Mouse (Mus musculus) forebrain, embryonic 16.5 days (tissue): ENCODE results near the gene Gm9972. TPM values are rescaled to one million over a fixed set of nuclear protein-coding genes. Genes with fewer than 3 reads are reported as not detected.
A peak's percentile ranks its signal among the peaks of the same experiment; 100 is the strongest.

Source experiments
- ATAC-seq: fragments of 200-750 bp; cut with Nextera tagmentation; 2 replicates; pipeline ENCODE4 v1.8.0; 2017; ENCODE audit warnings: mild to moderate bottlenecking, moderate library complexity
- H3K27ac ChIP-seq: fragments of 300-500 bp; sonication (generic); 2 replicates; pipeline ENCODE4 v1.5.1; 2014; ENCODE audit warnings: low read length, control low read depth
- H3K27me3 ChIP-seq: fragments of 300-500 bp; sonication (generic); replicated peaks from 2 replicates; pipeline ENCODE4 v1.6.1; 2014; ENCODE audit warnings: low read length; ENCODE audit not compliant: control insufficient read depth, insufficient read depth
- H3K36me3 ChIP-seq: fragments of 300-500 bp; sonication (generic); 2 replicates; pipeline ENCODE4 v1.6.1; 2014; ENCODE audit not compliant: control insufficient read depth, insufficient read depth
- H3K4me1 ChIP-seq: fragments of 300-500 bp; sonication (generic); replicated peaks from 2 replicates; pipeline ENCODE4 v1.6.1; 2014; ENCODE audit warnings: low read length; ENCODE audit not compliant: control insufficient read depth, insufficient read depth
- H3K4me2 ChIP-seq: fragments of 300-500 bp; sonication (generic); 2 replicates; pipeline ENCODE4 v1.6.1; 2014; ENCODE audit warnings: mild to moderate bottlenecking, low read length, control low read depth
- H3K4me3 ChIP-seq: fragments of 300-500 bp; sonication (generic); replicated peaks from 2 replicates; pipeline ENCODE4 v1.5.1; 2014; ENCODE audit warnings: mild to moderate bottlenecking, low read length, control low read depth
- H3K9ac ChIP-seq: fragments of 300-500 bp; sonication (generic); replicated peaks from 2 replicates; pipeline ENCODE4 v1.6.1; 2014; ENCODE audit warnings: low read depth, low read length, control low read depth
- H3K9me3 ChIP-seq: fragments of 300-500 bp; sonication (generic); 2 replicates; pipeline ENCODE4 v1.6.1; 2016; ENCODE audit warnings: low read length; ENCODE audit not compliant: control insufficient read depth
- WGBS: fragments of 180-500 bp; shearing (Covaris S2); extraction: QIAGEN DNeasy Blood & Tissue Kit; methylation state at CpG from one replicate; pipeline ENCODE4 v1.1.7; 2014; 5-methylcytosine and 5-hydroxymethylcytosine counted together
- polyA plus RNA-seq: library from polyadenylated mRNA; unstranded; fragments of >200 nt; fragmentation: Nextera tagmentation; extraction: Ambion mirVana; gene quantifications from 2 replicates; pipeline ENCODE4 v1.2.1, GENCODE M21; 2015

Gm9972 gene
- polyA plus RNA-seq: not detected in 2 replicates

DNA sequence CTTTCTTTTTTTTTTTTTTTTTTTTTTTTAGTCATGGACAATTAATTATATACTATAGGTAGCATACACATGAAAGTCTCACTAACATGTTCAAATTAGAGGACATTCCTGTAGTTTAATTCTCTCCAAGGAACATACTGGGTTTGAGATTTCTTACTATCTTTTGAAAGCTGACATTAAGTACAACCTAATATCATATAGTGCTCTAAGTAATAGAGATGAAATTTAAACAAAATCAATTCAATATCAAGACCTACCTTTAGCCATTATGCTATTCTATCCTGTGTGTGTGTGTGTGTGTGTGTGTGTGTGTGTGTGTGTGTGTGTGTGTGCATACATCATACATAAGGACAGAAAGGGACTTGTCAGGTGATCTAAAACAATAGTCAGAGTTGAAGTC lies at the start of gene Gm9972:
TSS of gene Gm9972 (plus strand) at position 301 of the 400 bp plus-strand sequence.
- H3K4me3 ChIP-seq: no peak within 1 kb of the TSS
- H3K9ac ChIP-seq: no peak within 1 kb of the TSS
- no peak within 1 kb of the TSS for H3K4me2 ChIP-seq
- H3K36me3 ChIP-seq: no peaks in the 10 kb centered on the region
- no peak within 1 kb of the TSS for H3K27ac ChIP-seq
- H3K9me3 ChIP-seq: no peaks in the 10 kb centered on the region
- H3K4me1 ChIP-seq: no peaks in the 10 kb centered on the region
- no peaks in the 10 kb centered on the region for H3K27me3 ChIP-seq
- ATAC-seq: no peak

- no peak overlapping the region for H3K4me2 ChIP-seq
- peak; percentile 63 for ATAC-seq
- H3K27ac ChIP-seq: no peak overlapping the region
- 56% methylated on average over 3 of the region's 3 CpGs for WGBS
- H3K9me3 ChIP-seq: no peaks in the 10 kb centered on the region
- no peaks in the 10 kb centered on the region for H3K36me3 ChIP-seq
- no peaks in the 10 kb centered on the region for H3K27me3 ChIP-seq
- H3K4me1 ChIP-seq: no peaks in the 10 kb centered on the region
- H3K9ac ChIP-seq: no peak overlapping the region
- H3K4me3 ChIP-seq: no peak overlapping the region
Measured at GRCm38 (mm10) chr11:42999188-42999587, 36.4 kb upstream of the Gm9972 start.

GRCm38 (mm10) chr11:43011941-43012340 lies 23.6 kb upstream of the Gm9972 start:
- Histone ChIP-seq H3K9ac (no peak overlapping the region), H3K9me3 (no peaks in the 10 kb centered on the region), H3K4me1 (peaks cover 3% of the 10 kb centered on the region; the same call in 1 of the 2 replicates), H3K27ac (no peak overlapping the region), H3K4me3 (no peak overlapping the region), H3K36me3 (no peaks in the 10 kb centered on the region), H3K4me2 (no peak overlapping the region), H3K27me3 (no peaks in the 10 kb centered on the region)
- no peak for ATAC-seq
- WGBS: 77% methylated on average over 2 of the region's 2 CpGs

DNA sequence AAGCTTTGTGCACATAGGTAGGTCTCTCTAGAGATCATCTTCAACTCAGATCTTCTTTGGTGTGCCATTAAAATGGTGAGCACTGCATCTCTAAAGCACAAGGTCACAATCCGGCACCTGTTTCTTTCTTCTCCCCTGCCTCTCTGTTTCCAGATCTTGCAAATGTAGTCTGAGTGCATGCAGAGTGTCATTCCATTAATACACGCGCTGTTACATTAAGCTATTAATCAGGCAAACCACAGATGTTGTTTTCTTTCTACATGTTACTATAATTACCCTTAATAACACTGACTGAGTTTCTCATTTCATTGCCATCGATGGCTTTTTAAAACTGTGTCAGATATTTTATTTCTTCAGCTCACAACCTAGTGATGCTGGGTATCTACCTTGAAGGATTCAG lies 22.6 kb upstream of the Gm9972 start:
- H3K4me2 ChIP-seq: no peak overlapping the region
- no peaks in the 10 kb centered on the region for H3K36me3 ChIP-seq
- H3K9ac ChIP-seq: no peak overlapping the region
- H3K4me3 ChIP-seq: no peak overlapping the region
- H3K27ac ChIP-seq: peak overlapping the region; percentile 58
- no peaks in the 10 kb centered on the region for H3K9me3 ChIP-seq
- peak; percentile 77 for ATAC-seq
- H3K27me3 ChIP-seq: no peaks in the 10 kb centered on the region
- peaks cover 3% of the 10 kb centered on the region; the same call in 1 of the 2 replicates for H3K4me1 ChIP-seq
- WGBS: 45% methylated on average over 4 of the region's 4 CpGs

DNA sequence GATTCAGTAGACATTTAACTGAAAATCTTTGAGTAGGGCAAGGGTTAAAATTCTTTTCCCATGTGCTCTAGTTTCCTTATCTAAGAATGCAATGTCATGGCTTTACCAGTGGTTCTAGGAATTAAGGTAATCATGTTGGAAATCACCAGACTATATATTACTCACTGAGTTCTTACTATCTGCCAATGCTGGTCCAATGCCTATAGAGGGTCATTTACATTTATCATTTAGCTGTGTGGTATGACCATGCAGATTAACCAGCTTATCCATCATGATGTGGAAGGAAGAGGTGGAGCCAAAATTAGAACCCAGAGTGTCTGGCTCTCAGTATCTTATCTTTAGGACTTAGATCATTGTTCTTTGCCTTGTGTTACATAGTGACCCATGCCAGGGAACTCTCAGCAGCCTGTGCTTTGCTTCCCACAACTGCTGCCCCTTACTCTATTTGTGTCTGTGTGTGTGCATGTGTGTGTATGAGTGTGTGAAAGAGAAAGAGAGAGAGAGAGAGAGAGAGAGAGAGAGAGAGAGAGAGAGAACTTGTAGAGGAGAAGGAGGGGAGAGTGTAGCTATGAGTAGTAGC lies 12.3 kb upstream of the Gm9972 start:
- no peak overlapping the region for H3K4me3 ChIP-seq
- no peaks in the 10 kb centered on the region for H3K4me1 ChIP-seq
- no peaks in the 10 kb centered on the region for H3K27me3 ChIP-seq
- ATAC-seq: no peak
- no peak overlapping the region for H3K27ac ChIP-seq
- no peaks in the 10 kb centered on the region for H3K9me3 ChIP-seq
- no peak overlapping the region for H3K4me2 ChIP-seq
- H3K9ac ChIP-seq: no peak overlapping the region
- H3K36me3 ChIP-seq: no peaks in the 10 kb centered on the region

- no peaks in the 10 kb centered on the region for H3K36me3 ChIP-seq
- no peaks in the 10 kb centered on the region for H3K27me3 ChIP-seq
- H3K4me3 ChIP-seq: no peak overlapping the region
- H3K9me3 ChIP-seq: no peaks in the 10 kb centered on the region
- ATAC-seq: no peak
- no peak overlapping the region for H3K9ac ChIP-seq
- no peak overlapping the region for H3K4me2 ChIP-seq
- 91% methylated on average over 1 of the region's 1 CpGs for WGBS
- no peak overlapping the region for H3K27ac ChIP-seq
- no peaks in the 10 kb centered on the region for H3K4me1 ChIP-seq
Measured at GRCm38 (mm10) chr11:43029813-43030212, 5.7 kb upstream of the Gm9972 start.

DNA sequence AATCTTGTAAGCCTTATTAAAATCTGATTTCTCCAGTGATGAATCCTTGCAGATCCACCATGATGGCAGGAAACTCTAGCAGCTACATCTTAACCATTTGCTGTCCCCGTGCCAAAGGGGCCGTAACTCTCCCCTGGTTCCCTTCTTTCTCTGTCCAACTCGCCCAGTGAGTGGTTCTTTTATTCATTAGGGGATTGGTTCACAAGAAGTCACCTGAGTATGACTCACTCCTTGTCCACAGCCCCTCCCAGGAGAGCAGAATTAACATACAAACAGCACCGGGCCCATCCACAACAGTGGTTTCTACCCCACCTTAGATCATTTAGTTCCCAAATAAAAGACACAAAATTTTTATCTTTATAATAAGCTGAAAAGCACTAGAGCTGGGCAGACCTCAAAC lies 3.4 kb upstream of the Gm9972 start:
- no peak overlapping the region for H3K4me2 ChIP-seq
- no peak for ATAC-seq
- no peak overlapping the region for H3K27ac ChIP-seq
- WGBS: 77% methylated on average over 4 of the region's 4 CpGs
- H3K9me3 ChIP-seq: no peaks in the 10 kb centered on the region
- no peaks in the 10 kb centered on the region for H3K36me3 ChIP-seq
- H3K4me3 ChIP-seq: no peak overlapping the region
- no peak overlapping the region for H3K9ac ChIP-seq
- no peaks in the 10 kb centered on the region for H3K27me3 ChIP-seq
- H3K4me1 ChIP-seq: no peaks in the 10 kb centered on the region

GRCm38 (mm10) chr11:43045871-43046548 lies 10.5 kb downstream of the Gm9972 start:
- WGBS: 84% methylated on average over 3 of the region's 3 CpGs
- Histone ChIP-seq H3K4me1 (no peaks in the 10 kb centered on the region), H3K4me3 (no peak overlapping the region), H3K36me3 (no peaks in the 10 kb centered on the region), H3K4me2 (no peak overlapping the region), H3K27ac (no peak overlapping the region), H3K9ac (no peak overlapping the region), H3K9me3 (no peaks in the 10 kb centered on the region), H3K27me3 (no peaks in the 10 kb centered on the region)
- ATAC-seq: peak; percentile 78

- Histone ChIP-seq H3K4me2 (no peak overlapping the region), H3K27me3 (no peaks in the 10 kb centered on the region), H3K27ac (no peak overlapping the region), H3K36me3 (no peaks in the 10 kb centered on the region), H3K4me1 (no peaks in the 10 kb centered on the region), H3K9ac (no peak overlapping the region), H3K9me3 (no peaks in the 10 kb centered on the region), H3K4me3 (no peak overlapping the region)
- no peak for ATAC-seq
- 100% methylated on average over 1 of the region's 1 CpGs for WGBS
Measured at GRCm38 (mm10) chr11:43049363-43049762, 13.8 kb downstream of the Gm9972 start.
